Mouse (Mus musculus) small intestine, adult 2 months (tissue): ENCODE measurements around the gene Vwa5a.

Source experiments
- CTCF ChIP-seq: fragments of 200-500 bp; IDR thresholded peaks from 2 replicates; pipeline ENCODE4 v1.5.1; 2012; ENCODE audit warnings: low read depth, mild to moderate bottlenecking, control low read depth, inconsistent platforms, low read length, moderate library complexity, mixed read lengths; ENCODE audit not compliant: insufficient replicate concordance, insufficient read length; ENCODE audit errors: extremely low read depth
- POLR2A ChIP-seq: fragments of 200-500 bp; IDR thresholded peaks from 2 replicates; pipeline ENCODE4 v1.6.1; 2012; ENCODE audit warnings: low read depth, mild to moderate bottlenecking, control low read depth, inconsistent platforms, low read length, moderate library complexity

DNA sequence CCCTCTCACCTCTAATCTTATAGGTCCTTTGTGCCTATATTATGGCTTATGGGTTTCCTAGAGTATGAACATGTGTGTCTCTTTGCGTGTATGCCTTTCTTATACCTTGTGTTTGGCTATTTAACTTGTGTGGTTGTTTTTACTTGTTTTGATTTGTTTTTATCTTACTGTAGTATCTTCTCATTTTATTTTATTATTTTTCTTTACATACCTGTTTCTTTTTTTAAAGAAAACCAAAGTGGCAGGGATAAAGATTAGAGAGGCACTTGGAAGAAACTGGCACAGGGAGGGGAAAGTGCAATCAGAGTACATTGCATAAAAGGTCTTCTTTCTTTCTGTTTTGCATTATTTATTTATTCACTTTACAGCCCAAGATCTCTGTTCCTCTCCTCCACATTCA is 33.9 kb downstream of the Vwa5a start, which contains the start of gene Olfr920:
- TF ChIP-seq CTCF (no peak), POLR2A (no peak)
